Mouse (Mus musculus) kidney, adult 10 weeks (tissue): Measurements from ENCODE around the gene Pxk. TPM values are rescaled to one million over a fixed set of nuclear protein-coding genes. Genes with fewer than 3 reads are reported as not detected.

ENCODE experiments used
- polyA plus RNA-seq: library from polyadenylated mRNA; stranded (reverse); fragments of 350-450 nt; fragmentation: Illumina TruSeq; extraction: RNeasy Lipid Tissue Mini Kit (QIAGEN cat#74804); gene quantifications from one replicate; pipeline ENCODE4 v1.2.3, GENCODE M21; 2014; ENCODE audit warnings: low read depth, low replicate concordance

The Pxk gene
- 51.1 TPM for polyA plus RNA-seq

DNA sequence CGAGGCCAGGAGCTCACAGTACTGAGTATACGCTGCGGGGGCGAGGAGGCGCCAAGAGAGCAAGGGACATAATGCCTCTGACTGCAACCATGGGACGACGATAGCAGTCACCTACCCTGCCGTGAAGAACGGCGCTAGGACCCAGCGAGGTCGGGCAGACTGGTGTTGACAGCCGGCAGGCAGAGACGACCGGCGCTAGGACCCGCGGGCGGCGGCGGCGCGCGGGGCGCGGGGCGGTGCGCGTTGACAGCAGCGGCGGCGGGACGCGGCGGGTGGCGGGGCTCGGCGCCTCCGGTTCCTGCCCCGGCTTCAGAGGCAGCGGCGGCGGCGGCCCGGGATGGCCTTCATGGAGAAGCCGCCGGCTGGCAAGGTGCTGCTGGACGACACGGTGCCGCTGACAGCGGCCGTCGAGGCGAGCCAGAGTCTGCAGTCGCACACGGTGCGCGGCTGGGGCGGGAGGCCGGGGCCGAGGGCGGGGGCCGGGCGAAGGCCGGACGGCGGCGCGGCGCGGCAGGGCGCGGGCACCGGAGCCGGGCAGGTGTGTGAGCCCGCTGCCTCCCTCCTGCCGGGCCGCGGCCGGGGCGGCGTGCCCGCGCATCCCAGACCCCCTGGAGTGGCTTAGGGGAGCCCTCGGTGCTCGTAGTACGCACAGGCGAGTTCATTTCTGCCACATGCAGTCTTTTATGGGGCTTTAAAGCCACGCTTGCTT, at the start of gene Pxk:
Pxk (plus strand) TSS at position 234 of the 709 bp plus-strand sequence.

DNA sequence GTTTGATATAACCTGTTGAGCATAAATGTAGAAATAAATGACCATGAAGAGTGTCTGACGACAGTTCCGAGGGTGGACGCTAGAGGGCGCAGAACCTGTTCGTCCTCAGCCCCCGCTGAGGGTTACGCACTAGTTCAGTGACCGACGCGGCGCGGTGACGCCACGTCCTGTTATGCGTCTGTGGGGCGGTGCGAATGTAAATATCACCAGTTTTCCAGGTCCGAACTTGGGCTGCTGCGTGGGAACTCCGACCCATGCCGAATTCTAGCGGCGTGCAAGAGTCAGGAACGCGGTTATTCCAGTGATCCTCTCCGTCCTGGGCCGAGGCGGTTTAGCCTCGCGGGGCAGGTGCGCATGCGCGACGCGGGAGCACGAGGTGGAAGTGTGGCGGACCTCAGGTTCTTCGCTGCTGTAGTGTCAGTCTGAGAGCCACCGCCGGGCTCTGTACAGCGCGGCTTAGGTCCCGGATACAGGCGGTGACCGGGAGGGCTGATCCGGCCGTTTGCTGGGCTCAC, 17.8 kb upstream of the Pxk start, which contains the start of gene Rpp14:
Rpp14 (plus strand) TSS at position 203 of the 515 bp plus-strand sequence.

DNA sequence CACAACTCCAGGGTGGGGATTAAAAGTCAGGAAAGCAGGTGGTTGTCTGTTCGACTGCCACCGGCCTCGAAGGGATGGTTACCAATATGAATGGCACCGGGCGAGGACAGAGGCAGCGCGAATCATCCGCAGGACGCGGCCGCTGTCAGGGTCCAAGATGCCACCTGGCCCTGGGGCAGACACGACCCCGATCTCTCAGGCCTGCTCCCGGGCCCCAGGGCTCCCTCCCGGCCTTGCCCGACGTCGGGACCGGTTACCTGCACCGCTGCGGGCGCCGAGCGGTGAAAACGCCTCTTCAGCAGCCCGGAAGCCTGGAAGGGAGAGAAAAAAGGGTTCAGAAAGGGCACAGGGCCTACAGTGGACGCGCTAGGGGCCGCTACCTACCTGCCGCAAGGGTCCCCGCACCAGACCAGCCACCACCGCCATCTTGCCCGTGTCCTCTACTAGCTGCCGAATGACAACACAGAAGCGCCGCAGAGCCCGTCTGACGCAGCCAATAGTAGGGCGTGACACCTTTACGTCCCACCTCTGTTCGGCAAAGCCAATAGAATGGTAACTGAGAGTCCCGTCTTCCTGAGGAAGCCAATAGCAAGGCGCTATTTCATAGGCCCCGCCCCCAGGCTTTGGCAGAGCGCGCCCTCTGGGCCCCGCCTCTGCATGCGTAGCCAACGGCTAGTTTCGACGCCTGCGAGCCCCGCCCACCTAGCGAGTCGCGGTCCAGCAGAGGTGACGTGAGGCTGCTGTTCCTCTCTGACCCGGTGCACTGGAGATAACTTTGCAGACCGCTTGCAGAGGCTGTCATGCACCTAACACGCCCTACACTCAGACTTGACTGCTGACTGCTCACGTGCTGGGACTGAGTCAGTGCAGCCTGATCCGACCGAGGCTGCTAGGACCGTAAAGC, 74.7 kb downstream of the Pxk start, which contains the start of gene Pdhb:
Pdhb (minus strand) TSS at position 519 of the 904 bp plus-strand sequence.

GRCm38 (mm10) chr14:8213803-8214224, 115.8 kb downstream of the Pxk start, which contains the start of gene Kctd6:
Kctd6 (plus strand) TSS chr14:8214140.

Other genes starting within 250 kb of the Pxk start
- gene Gm45521, start 140.9 kb upstream of the Pxk start, polyA plus RNA-seq, result not detected
- gene Dnase1l3, start 103.6 kb upstream of the Pxk start, polyA plus RNA-seq, result not detected
- 15.3 TPM for gene Abhd6, start 95.3 kb upstream of the Pxk start, polyA plus RNA-seq
- gene Rpp14, start 17.8 kb upstream of the Pxk start, polyA plus RNA-seq, result 44.4 TPM
- 353 TPM for gene Pdhb, start 74.8 kb downstream of the Pxk start, polyA plus RNA-seq
- gene Kctd6, start 115.9 kb downstream of the Pxk start, polyA plus RNA-seq, result 42.9 TPM
- gene Acox2, start 161.1 kb downstream of the Pxk start, polyA plus RNA-seq, result 61.4 TPM
- 153 TPM for gene Fam107a, start 219.8 kb downstream of the Pxk start, polyA plus RNA-seq